Mouse (Mus musculus) lung, postnatal 25 days (tissue): Measurements from ENCODE around the gene Gp1bb.
A peak's percentile ranks its signal among the peaks of the same experiment; 100 is the strongest.

Source experiments
- DNase-seq: peaks from one replicate; pipeline ENCODE4 v3.0.0; 2022; ENCODE audit warnings: low spot score

Gene Gp1bb

DNA sequence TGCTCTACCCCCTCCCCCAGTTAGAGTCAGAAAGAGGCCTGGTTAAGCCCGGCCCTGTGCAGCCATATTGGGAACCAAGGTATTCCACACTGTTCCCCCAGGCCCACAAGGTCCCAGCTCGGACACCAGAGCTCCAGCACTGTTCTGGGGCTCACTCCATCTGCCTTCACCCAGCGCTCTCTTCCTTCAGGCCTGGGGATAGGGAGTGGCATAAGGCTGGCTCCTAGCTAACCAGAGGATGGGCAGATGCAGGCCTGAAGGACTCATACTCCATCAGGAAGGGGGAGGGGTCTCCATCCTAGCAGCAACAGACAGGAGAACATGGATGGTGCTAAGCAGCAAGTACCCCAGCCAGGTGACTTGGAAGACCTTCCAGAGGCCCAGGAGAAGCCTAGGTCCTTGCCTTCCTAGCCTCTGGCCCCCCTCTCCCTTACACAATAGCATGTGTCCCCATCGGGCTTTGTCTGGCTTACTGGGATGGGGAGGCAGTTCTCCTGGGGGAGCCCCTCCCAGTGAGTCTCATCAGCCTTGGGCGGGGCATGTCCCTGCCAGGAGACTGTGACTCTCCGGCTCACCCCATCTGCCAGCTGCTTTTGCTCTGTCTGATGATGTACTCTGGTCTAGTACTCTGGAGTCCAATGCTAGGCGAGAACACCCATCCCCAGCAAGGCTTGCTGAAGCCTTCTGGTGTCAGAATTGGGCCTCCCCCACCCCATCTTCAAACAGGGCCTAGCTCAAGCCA, 6.2 kb upstream of the Gp1bb start:
- DNase-seq = no peak

GRCm38 (mm10) chr16:18627163-18627562, 5.0 kb upstream of the Gp1bb start:
- no peak for DNase-seq

DNA sequence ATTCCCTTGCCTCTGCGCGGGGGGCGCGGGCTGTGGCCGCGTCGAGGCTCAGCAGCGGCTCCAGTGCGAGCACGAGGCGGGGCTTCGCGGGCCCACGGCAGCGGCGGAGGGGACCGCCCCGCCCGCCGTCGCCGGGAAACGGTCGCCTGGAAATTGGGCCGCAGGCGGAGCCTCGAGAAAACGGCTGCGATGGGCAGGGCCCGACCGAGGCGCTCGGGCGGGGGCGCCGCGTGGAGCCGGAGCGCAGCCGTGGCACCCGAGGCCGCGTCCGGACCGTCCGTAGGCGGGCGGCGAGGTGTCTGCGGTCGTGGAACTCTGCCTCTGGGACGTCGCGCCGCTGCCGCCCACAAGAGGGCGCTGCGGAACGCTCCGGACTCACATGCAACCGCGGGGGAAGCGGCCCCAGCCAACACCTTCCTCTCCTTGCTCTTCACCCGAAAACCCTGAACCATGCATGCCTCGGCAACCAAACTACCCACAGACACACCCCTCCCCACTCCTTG, 4.2 kb upstream of the Gp1bb start, which contains the start of gene Gm49601:
TSS of gene Gm49601 (minus strand) at position 52 of the 503 bp plus-strand sequence.
- peak; percentile 84 for DNase-seq

GRCm38 (mm10) chr16:18625791-18626311, 3.6 kb upstream of the Gp1bb start:
- no peak for DNase-seq

GRCm38 (mm10) chr16:18625097-18625496, 2.9 kb upstream of the Gp1bb start:
- DNase-seq = no peak

- DNase-seq = no peak
Measured at GRCm38 (mm10) chr16:18624641-18625040, 2.4 kb upstream of the Gp1bb start.

- no peak for DNase-seq
Measured at GRCm38 (mm10) chr16:18623751-18624540, 1.7 kb upstream of the Gp1bb start.

- DNase-seq = no peak
Measured at GRCm38 (mm10) chr16:18622916-18623750, 930 bp upstream of the Gp1bb start.

GRCm38 (mm10) chr16:18621362-18622001, 721 bp downstream of the Gp1bb start:
- no peak for DNase-seq

GRCm38 (mm10) chr16:18620601-18621361, 1.4 kb downstream of the Gp1bb start:
- DNase-seq = no peak

DNA sequence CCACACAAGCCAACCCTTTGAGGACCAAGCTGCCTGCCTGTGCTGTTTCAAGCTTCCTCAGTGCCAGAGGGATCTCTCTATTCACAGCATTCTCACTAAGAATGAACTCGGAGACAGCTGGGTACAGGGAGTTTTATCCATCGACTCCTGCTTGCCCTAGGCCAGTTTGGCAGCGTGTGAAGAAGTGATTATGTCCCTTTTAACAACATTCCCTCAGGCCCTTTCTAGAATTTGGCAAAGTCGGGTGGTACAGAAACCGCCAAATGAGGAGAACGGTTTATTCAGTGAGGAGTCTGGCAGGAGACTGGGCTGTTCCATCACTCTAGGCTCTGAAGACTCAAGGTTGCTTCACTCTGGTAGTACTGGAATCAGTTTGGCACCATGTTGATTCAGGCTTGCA, 2.0 kb downstream of the Gp1bb start:
- no peak for DNase-seq

DNA sequence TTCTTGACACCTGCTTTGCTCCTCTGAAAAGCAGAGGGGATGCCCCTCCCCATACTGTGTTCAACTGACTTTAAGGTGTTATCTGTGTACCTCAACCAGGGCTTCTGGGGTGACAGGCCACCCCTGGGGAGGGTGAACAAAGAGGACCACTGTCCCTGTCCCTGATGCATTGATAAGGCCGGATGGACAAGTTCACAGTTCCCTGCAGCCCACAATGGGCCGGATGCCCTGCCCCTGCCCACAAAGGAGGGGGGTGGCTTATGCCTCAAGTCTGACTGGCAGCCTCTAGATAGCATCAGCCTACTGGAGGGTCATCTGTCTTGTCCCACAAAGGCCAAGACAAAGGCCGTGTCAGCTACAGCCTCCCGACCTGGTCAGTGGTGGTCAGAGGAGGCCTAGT, 3.1 kb downstream of the Gp1bb start:
- DNase-seq = no peak

DNA sequence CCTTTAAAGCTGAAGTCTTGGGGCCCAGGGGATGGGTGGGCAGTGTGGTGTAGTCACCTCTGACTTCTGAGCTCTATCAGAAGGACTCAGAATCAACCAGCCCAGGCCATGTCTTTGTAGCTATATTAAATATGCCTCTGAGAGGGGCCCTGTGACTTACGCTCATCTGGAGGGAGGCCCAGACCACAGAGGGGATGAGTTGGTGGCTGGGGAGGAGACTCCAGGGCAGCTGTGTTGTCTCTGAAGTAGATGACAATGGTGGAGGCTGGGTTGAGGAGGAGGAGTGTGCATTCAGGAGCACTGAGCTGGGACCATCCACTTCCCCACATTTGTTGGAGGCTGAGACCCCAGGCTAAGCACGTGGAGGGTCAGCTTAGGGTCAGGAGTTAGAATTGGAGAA, 3.9 kb downstream of the Gp1bb start:
- DNase-seq = no peak

GRCm38 (mm10) chr16:18617370-18618065, 4.7 kb downstream of the Gp1bb start:
- DNase-seq = peak; percentile 88

- no peak for DNase-seq
Measured at GRCm38 (mm10) chr16:18613301-18613700, 8.9 kb downstream of the Gp1bb start.

GRCm38 (mm10) chr16:18611752-18612151, 10.5 kb downstream of the Gp1bb start:
- DNase-seq = no peak

DNA sequence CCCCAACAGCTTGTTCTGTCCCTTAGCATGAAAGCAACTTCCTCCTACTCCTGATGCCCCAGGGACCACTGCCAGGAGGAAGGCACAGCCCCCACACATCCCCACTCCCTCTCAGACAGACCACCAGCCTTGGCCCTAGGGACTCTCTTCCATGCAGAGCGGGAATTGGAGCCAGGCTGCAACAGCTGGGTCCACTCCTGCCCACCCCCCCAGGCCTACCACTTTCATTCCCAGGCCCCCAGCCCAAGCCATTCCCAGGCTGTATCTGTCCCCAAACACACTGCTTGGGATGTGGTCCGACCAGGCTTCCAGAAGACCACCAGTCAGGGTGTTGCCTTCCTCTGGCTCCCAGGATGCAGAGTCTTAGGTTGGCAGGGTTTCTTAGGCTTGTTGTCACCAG, 13.1 kb downstream of the Gp1bb start:
- DNase-seq = no peak

DNA sequence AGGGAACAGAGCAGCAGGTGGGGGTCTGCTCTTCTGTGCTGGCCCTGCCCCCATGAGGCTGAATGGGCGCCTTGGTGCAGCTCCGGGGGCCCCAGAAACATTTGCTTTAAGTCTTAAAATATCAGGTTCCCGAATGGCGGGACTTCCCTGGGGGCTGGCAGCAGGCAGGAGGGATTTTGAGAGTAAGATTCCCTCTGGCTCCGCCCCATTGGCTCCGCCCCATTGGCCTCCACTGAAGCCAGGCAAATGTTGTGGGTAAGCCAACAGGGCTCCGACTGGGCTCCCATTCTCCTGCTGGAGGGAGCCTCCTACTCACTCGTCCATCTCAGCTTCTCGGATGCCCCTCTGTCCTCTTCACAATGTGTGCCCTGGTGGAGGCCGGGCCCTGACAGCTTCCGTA, 14.0 kb downstream of the Gp1bb start:
- DNase-seq = no peak

GRCm38 (mm10) chr16:18605705-18606104, 16.5 kb downstream of the Gp1bb start:
- no peak for DNase-seq

DNA sequence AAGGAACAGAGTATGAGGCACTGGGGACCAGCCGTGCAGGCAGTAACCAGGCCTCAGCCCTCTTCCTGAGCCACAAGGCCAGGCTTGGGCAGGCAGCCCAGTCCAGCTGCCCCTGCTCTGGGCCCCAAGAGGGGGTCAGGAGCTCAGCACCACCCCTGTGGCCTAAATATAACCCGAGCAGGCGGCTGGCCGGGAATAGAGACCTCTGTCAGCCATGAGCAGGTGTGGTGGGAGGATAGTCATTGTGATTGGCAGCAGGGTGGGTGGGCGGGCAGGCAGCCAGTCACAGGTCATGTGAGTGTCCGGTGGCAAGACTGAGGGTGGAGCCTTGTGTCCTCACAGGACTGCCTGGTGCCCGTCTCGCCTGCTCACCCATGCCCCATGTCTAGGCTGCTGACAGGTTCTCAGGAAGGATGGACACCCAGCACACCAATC, 17.9 kb downstream of the Gp1bb start:
- no peak for DNase-seq
